Mouse (Mus musculus) myocyte (in vitro differentiated cells): ENCODE data around the gene Zfp979. TPM values are rescaled to one million over a fixed set of nuclear protein-coding genes. Genes with fewer than 3 reads are reported as not detected.

Experiments used
- H3K27me3 ChIP-seq: one replicate; pipeline ENCODE4 v1.6.1; 2011; ENCODE audit not compliant: control insufficient read depth, insufficient read depth, insufficient read length
- H3K36me3 ChIP-seq: one replicate; pipeline ENCODE4 v1.6.1; 2011; ENCODE audit not compliant: control insufficient read depth, insufficient read depth
- H3K4me2 ChIP-seq: one replicate; pipeline ENCODE4 v1.6.1; 2011; ENCODE audit warnings: low read depth, control low read depth
- H3K4me3 ChIP-seq: one replicate; pipeline ENCODE4 v1.5.1; 2011; ENCODE audit warnings: mild to moderate bottlenecking, control low read depth, moderate library complexity
- H3K79me2 ChIP-seq: one replicate; pipeline ENCODE4 v1.6.1; 2011; ENCODE audit not compliant: control insufficient read depth, insufficient read depth
- H3ac ChIP-seq: one replicate; pipeline ENCODE4 v1.6.1; 2011; ENCODE audit not compliant: control insufficient read depth, insufficient read length
- E2F4 ChIP-seq: IDR thresholded peaks from one replicate; pipeline ENCODE4 v1.6.1; 2011; ENCODE audit warnings: mild to moderate bottlenecking, control low read depth, moderate library complexity; ENCODE audit not compliant: insufficient read depth
- POLR2A ChIP-seq: IDR thresholded peaks from one replicate; pipeline ENCODE4 v1.6.1; 2011; ENCODE audit warnings: low read depth, mild to moderate bottlenecking, control low read depth, moderate library complexity; ENCODE audit not compliant: insufficient read length
- TCF12 ChIP-seq: IDR thresholded peaks from one replicate; pipeline ENCODE4 v1.6.1; 2011; ENCODE audit warnings: mild to moderate bottlenecking, control low read depth; ENCODE audit not compliant: poor library complexity, insufficient read depth, severe bottlenecking
- polyA plus RNA-seq: library from polyadenylated mRNA; unstranded; fragments of >200 nt; fragmentation: generic; extraction: Trizol; gene quantifications from one replicate; pipeline ENCODE4 v1.2.1, GENCODE M21; 2012; ENCODE audit warnings: missing spikeins

The Zfp979 gene
- polyA plus RNA-seq, 1 experiment = 0.46 TPM

DNA sequence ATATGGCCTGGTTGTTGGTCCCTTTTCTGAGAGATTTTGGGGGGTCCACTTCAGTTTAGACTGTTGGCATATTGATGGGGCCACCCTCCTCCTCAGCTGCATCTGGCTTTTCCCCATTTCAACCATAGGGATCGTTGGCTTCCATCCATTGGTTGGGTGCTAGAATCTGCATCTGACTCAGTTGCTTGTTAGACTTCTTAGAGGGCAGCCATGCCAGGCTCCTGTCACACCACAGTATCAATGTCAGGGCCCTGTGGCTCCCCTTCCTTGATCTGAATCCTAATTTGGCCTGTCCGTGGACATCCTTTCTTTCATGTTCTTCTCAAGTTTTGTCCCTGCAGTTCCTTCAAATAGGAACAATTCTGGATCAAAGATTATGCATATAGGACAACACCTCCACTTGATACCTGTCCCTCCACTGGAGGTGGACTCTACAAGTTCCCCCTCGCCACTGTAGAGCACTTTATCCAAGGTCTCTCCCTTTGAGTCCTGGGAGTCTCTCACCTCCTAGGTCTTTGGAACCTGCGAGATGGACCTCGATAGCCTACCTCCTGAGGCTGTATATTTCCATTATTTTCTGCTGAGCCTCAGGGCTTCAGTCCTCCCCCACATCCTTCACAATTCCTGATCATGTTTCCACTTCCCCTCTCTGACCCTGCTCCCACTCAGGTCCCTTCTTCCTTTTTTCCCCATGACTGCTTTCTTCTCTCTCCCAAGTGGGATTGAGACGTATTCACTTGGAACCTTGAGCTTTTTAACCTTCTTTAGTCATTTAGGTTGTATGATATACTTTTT lies 76.7 kb downstream of the Zfp979 start:
- H3K4me2 ChIP-seq = no peak overlapping the region
- no peak overlapping the region for H3ac ChIP-seq
- H3K36me3 ChIP-seq = no peaks in the 10 kb centered on the region
- no peaks in the 10 kb centered on the region for H3K27me3 ChIP-seq
- TF ChIP-seq E2F4 (no peak), POLR2A (no peak), TCF12 (no peak)
- H3K79me2 ChIP-seq = no peaks in the 10 kb centered on the region
- H3K4me3 ChIP-seq = no peak overlapping the region

Other genes starting within 250 kb of the Zfp979 start
- 0.05 TPM for gene Zfp982, start 150.1 kb downstream of the Zfp979 start, polyA plus RNA-seq
- not detected for gene Gm16503, start 102.3 kb downstream of the Zfp979 start, polyA plus RNA-seq
- gene Zfp985, start 89.2 kb downstream of the Zfp979 start, polyA plus RNA-seq = 0.97 TPM
- gene Zfp534, start 60.0 kb upstream of the Zfp979 start, polyA plus RNA-seq = not detected
- 0.01 TPM for gene Zfp984, start 167.3 kb upstream of the Zfp979 start, polyA plus RNA-seq
- gene Zfp933, start 205.9 kb upstream of the Zfp979 start, polyA plus RNA-seq = 0.66 TPM
- 11.0 TPM for gene Miip, start 226.3 kb upstream of the Zfp979 start, polyA plus RNA-seq
- gene Fv1, start 226.5 kb upstream of the Zfp979 start, polyA plus RNA-seq = 3.7 TPM